Mouse (Mus musculus) MEL (cell line): ENCODE measurements around the gene Ror1. TPM values are rescaled to one million over a fixed set of nuclear protein-coding genes. Genes with fewer than 3 reads are reported as not detected.

Experiments used
- DNase-seq: peaks from one replicate; pipeline ENCODE4 v3.0.0; 2011; ENCODE audit warnings: low read depth, low spot score
- H3K27ac ChIP-seq: 2 replicates; pipeline ENCODE4 v1.5.1; 2012; ENCODE audit warnings: low read depth, mild to moderate bottlenecking, control low read depth, low read length, moderate library complexity; ENCODE audit not compliant: control insufficient read depth
- H3K27me3 ChIP-seq, 2 experiments: fragments of 150-350 bp in 1 of 2; sonication (generic) in 1 of 2; 2 replicates each; pipeline ENCODE4 v1.6.1; 2012; ENCODE audit warnings: low read length in 2 of 2, mild to moderate bottlenecking in 2 of 2, improper control_type of control experiment in 1 of 2, moderate library complexity in 1 of 2; ENCODE audit not compliant: insufficient read depth in 2 of 2, control insufficient read depth in 1 of 2
- H3K36me3 ChIP-seq, 2 experiments: 2 replicates each; pipeline ENCODE4 v1.6.1; 2012 to 2014; ENCODE audit warnings: low read length in 2 of 2, improper control_type of control experiment in 1 of 2, inconsistent platforms in 1 of 2, mild to moderate bottlenecking in 1 of 2; ENCODE audit not compliant: insufficient read depth in 2 of 2, control insufficient read depth in 1 of 2
- H3K4me1 ChIP-seq, 2 experiments: fragments of 150-350 bp in 1 of 2; sonication (generic) in 1 of 2; 2 replicates each; pipeline ENCODE4 v1.6.1; 2012; ENCODE audit warnings: low read length in 2 of 2, improper control_type of control experiment in 1 of 2, mild to moderate bottlenecking in 1 of 2; ENCODE audit not compliant: insufficient read depth in 2 of 2, control insufficient read depth in 1 of 2
- H3K4me3 ChIP-seq, 2 experiments: fragments of 150-350 bp in 1 of 2; sonication (generic) in 1 of 2; 2 replicates each; pipeline ENCODE4 v1.5.1; 2012; ENCODE audit warnings: low read depth in 2 of 2, low read length in 2 of 2, mild to moderate bottlenecking in 2 of 2, moderate library complexity in 2 of 2, control low read depth in 1 of 2, improper control_type of control experiment in 1 of 2; ENCODE audit not compliant: control insufficient read depth in 1 of 2, insufficient read depth in 1 of 2
- H3K79me2 ChIP-seq: 2 replicates; pipeline ENCODE4 v1.6.1; 2012; ENCODE audit warnings: mild to moderate bottlenecking, low read length, moderate library complexity; ENCODE audit not compliant: control insufficient read depth, poor library complexity, insufficient read depth
- H3K9ac ChIP-seq: 2 replicates; pipeline ENCODE4 v1.6.1; 2012; ENCODE audit warnings: low read depth, mild to moderate bottlenecking, control low read depth, low read length, moderate library complexity; ENCODE audit not compliant: control insufficient read depth, poor library complexity, severe bottlenecking
- H3K9me3 ChIP-seq: fragments of 150-350 bp; sonication (generic); replicated peaks from 2 replicates; pipeline ENCODE4 v1.6.1; 2012; ENCODE audit warnings: mild to moderate bottlenecking, low read length, improper control_type of control experiment, moderate library complexity; ENCODE audit not compliant: insufficient read depth
- BHLHE40 ChIP-seq: IDR thresholded peaks from 2 replicates; pipeline ENCODE4 v1.6.1; 2012; ENCODE audit warnings: low read depth, mild to moderate bottlenecking, inconsistent platforms, low read length, improper control_type of control experiment, borderline replicate concordance
- CHD1 ChIP-seq: IDR thresholded peaks from 2 replicates; pipeline ENCODE4 v1.6.1; 2012; ENCODE audit warnings: low read depth, mild to moderate bottlenecking, inconsistent platforms, low read length, improper control_type of control experiment
- CHD2 ChIP-seq: IDR thresholded peaks from 2 replicates; pipeline ENCODE4 v1.6.1; 2011; ENCODE audit warnings: low read length, improper control_type of control experiment
- CTCF ChIP-seq, 3 experiments: IDR thresholded peaks in 2 of 3; conservative IDR thresholded peaks in 1 of 3; 2 replicates each; pipeline ENCODE4 v1.5.1; 2011 to 2012; ENCODE audit warnings: low read length in 3 of 3, low read depth in 2 of 3, mild to moderate bottlenecking in 2 of 3, improper control_type of control experiment in 1 of 3, inconsistent platforms in 1 of 3, mixed read lengths in 1 of 3, moderate library complexity in 1 of 3; ENCODE audit not compliant: control insufficient read depth in 1 of 3, insufficient read depth in 1 of 3, poor library complexity in 1 of 3, severe bottlenecking in 1 of 3
- GABPA ChIP-seq: IDR thresholded peaks from 2 replicates; pipeline ENCODE4 v1.6.1; 2012; ENCODE audit warnings: low read depth, mild to moderate bottlenecking, inconsistent platforms, low read length, improper control_type of control experiment, moderate library complexity
- GATA1 ChIP-seq: IDR thresholded peaks from 2 replicates; pipeline ENCODE4 v1.6.1; 2011; ENCODE audit warnings: low read depth, low read length, improper control_type of control experiment
- HCFC1 ChIP-seq: IDR thresholded peaks from 2 replicates; pipeline ENCODE4 v1.6.1; 2012; ENCODE audit warnings: low read depth, mild to moderate bottlenecking, inconsistent platforms, low read length, improper control_type of control experiment, moderate library complexity
- JUND ChIP-seq: IDR thresholded peaks from 2 replicates; pipeline ENCODE4 v1.6.1; 2011; ENCODE audit warnings: low read depth, mild to moderate bottlenecking, improper control_type of control experiment, low read length
- MAFK ChIP-seq: IDR thresholded peaks from 2 replicates; pipeline ENCODE4 v1.6.1; 2011; ENCODE audit warnings: low read depth, mild to moderate bottlenecking, low read length, improper control_type of control experiment, borderline replicate concordance
- MXI1 ChIP-seq: IDR thresholded peaks from 2 replicates; pipeline ENCODE4 v1.6.1; 2011; ENCODE audit warnings: mild to moderate bottlenecking, low read depth, low read length, improper control_type of control experiment
- NRF1 ChIP-seq: IDR thresholded peaks from 2 replicates; pipeline ENCODE4 v1.6.1; 2014; ENCODE audit warnings: low read depth, mild to moderate bottlenecking, inconsistent platforms, low read length, improper control_type of control experiment, moderate library complexity; ENCODE audit not compliant: poor library complexity, insufficient read depth, severe bottlenecking
- POLR2AphosphoS2 ChIP-seq: IDR thresholded peaks from 2 replicates; pipeline ENCODE4 v1.6.1; 2011; ENCODE audit warnings: low read length, improper control_type of control experiment
- RCOR1 ChIP-seq: IDR thresholded peaks from 2 replicates; pipeline ENCODE4 v1.6.1; 2012; ENCODE audit warnings: low read depth, mild to moderate bottlenecking, inconsistent platforms, low read length, improper control_type of control experiment
- SMC3 ChIP-seq: IDR thresholded peaks from 2 replicates; pipeline ENCODE4 v1.6.1; 2011; ENCODE audit warnings: low read depth, low read length, improper control_type of control experiment
- TBP ChIP-seq: IDR thresholded peaks from 2 replicates; pipeline ENCODE4 v1.8.0; 2011; ENCODE audit warnings: low read depth, low read length, improper control_type of control experiment
- TCF12 ChIP-seq: IDR thresholded peaks from 2 replicates; pipeline ENCODE4 v1.6.1; 2014; ENCODE audit warnings: low read depth, mild to moderate bottlenecking, inconsistent platforms, low read length, improper control_type of control experiment, moderate library complexity
- ZC3H11A ChIP-seq: IDR thresholded peaks from 2 replicates; pipeline ENCODE4 v1.6.1; 2012; ENCODE audit warnings: low read depth, mild to moderate bottlenecking, inconsistent platforms, low read length, improper control_type of control experiment
- ZMIZ1 ChIP-seq: IDR thresholded peaks from 2 replicates; pipeline ENCODE4 v1.6.1; 2012; ENCODE audit warnings: low read depth, mild to moderate bottlenecking, inconsistent platforms, low read length, improper control_type of control experiment, moderate library complexity
- ZNF384 ChIP-seq: IDR thresholded peaks from 2 replicates; pipeline ENCODE4 v1.6.1; 2012; ENCODE audit warnings: low read depth, mild to moderate bottlenecking, inconsistent platforms, low read length, improper control_type of control experiment
- polyA plus RNA-seq, 2 experiments: library from polyadenylated mRNA; stranded (reverse) in 1 of 2; unstranded in 1 of 2; fragments of >175 nt in 1 of 2; fragments of >200 nt in 1 of 2; gene quantifications; 2 replicates each; pipeline versions ENCODE4 v1.2.1 to v1.2.4; 2012; ENCODE audit warnings: low replicate concordance in 2 of 2, low read depth in 1 of 2; ENCODE audit not compliant: insufficient read length in 2 of 2, insufficient read depth in 1 of 2, missing spikeins in 1 of 2
- total RNA-seq: library from RNA; depleted of rRNA; stranded (reverse); fragments of 300-350 nt; gene quantifications from 2 replicates; pipeline ENCODE4 v1.2.3, GENCODE M21; 2012

Ror1 gene
- total and polyA plus RNA-seq, 3 experiments = not detected

DNA sequence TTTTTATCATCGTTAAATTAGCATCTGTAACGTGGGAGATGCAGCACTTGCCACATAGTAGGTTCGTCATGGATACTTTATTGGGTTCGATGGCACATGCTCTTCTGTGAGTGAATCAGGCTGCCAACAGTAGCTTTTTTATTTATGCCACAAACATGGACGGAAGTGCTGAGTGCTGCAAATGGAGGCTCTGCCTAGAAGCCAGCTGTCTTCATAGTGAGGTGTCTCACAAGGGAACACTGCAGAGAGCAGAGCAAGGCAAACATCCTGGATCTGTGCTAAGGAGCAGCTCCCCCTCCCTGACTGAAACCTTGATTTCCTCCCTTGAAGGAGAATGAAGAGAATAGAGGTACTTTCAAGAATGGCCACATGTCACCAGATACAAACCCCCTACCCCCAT lies 74.1 kb downstream of the Ror1 start:
- TF ChIP-seq BHLHE40 = no peak
- no peak for TF ChIP-seq TBP
- no peak for TF ChIP-seq JUND
- TF ChIP-seq CHD1 = no peak
- no peak for TF ChIP-seq TCF12
- no peak for TF ChIP-seq CHD2
- TF ChIP-seq GABPA = no peak
- TF ChIP-seq MAFK = no peak
- TF ChIP-seq RCOR1 = no peak
- TF ChIP-seq GATA1 = no peak
- TF ChIP-seq HCFC1 = no peak
- no peak for TF ChIP-seq CTCF (IDR thresholded peaks at IDR 0.05 in 2 of 3, conservative IDR thresholded peaks at IDR 0.05 in 1 of 3; ENCODE audit: control insufficient read depth in 1 of 3, insufficient read depth in 1 of 3, low read depth in 2 of 3, low read length in 3 of 3, poor library complexity in 1 of 3, severe bottlenecking in 1 of 3)
- TF ChIP-seq ZMIZ1 = no peak
- no peak for TF ChIP-seq MXI1
- no peak for TF ChIP-seq SMC3
- Histone ChIP-seq H3K79me2 (no peaks in the 10 kb centered on the region), H3K9me3 (no peaks in the 10 kb centered on the region), H3K9ac (no peak overlapping the region), H3K27me3 (no peaks in the 10 kb centered on the region), H3K36me3 (no peaks in the 10 kb centered on the region), H3K27ac (no peak overlapping the region), H3K4me3 (no peak overlapping the region), H3K4me1 (no peaks in the 10 kb centered on the region)
- DNase-seq = no peak

DNA sequence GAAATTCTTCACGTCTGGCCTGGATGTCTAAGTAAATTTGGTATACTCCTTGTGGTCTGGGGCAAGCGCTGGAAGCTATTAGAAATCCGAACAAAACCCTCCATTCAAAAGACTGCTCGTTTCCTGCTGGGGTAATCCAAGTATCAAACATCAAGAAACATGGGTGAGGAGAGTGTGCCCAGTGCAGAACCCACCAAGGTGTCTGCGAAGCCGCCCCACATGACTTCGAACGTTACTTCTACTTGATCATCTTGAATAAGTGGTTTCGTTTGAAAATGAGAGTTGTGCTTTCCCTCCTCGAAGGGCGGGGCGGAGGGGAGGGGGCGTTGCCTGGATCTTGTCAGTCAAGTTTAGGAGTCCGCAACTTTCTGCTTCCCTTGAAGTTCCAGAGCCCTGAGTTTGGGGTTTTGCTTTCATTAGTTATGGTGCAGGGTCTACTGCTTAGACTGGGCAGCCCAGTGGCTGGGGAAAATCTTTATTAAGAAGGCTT lies 74.6 kb downstream of the Ror1 start:
- H3K4me3 ChIP-seq = no peak overlapping the region
- H3K27ac ChIP-seq = no peak overlapping the region
- no peaks in the 10 kb centered on the region for H3K27me3 ChIP-seq
- no peak overlapping the region for H3K9ac ChIP-seq
- no peaks in the 10 kb centered on the region for H3K36me3 ChIP-seq
- no peaks in the 10 kb centered on the region for H3K9me3 ChIP-seq
- no peak for TF ChIP-seq POLR2AphosphoS2
- TF ChIP-seq HCFC1 = no peak
- TF ChIP-seq ZC3H11A = no peak
- no peak for TF ChIP-seq ZNF384
- no peak for TF ChIP-seq NRF1
- TF ChIP-seq MXI1 = no peak
- no peak for DNase-seq
- no peaks in the 10 kb centered on the region for H3K79me2 ChIP-seq
- H3K4me1 ChIP-seq = no peaks in the 10 kb centered on the region
